Mouse (Mus musculus) embryonic fibroblast, embryonic 13.5 days (primary cell): Measurements from ENCODE around the gene Tsr3.

Experiments used
- CTCF ChIP-seq: IDR thresholded peaks from 2 replicates; pipeline ENCODE4 v1.5.1; 2011; ENCODE audit warnings: mild to moderate bottlenecking, control low read depth, low read length, moderate library complexity, borderline replicate concordance; ENCODE audit not compliant: insufficient read depth
- POLR2A ChIP-seq: IDR thresholded peaks from 2 replicates; pipeline ENCODE4 v1.6.1; 2011; ENCODE audit warnings: low read depth, mild to moderate bottlenecking, control low read depth, low read length, moderate library complexity

DNA sequence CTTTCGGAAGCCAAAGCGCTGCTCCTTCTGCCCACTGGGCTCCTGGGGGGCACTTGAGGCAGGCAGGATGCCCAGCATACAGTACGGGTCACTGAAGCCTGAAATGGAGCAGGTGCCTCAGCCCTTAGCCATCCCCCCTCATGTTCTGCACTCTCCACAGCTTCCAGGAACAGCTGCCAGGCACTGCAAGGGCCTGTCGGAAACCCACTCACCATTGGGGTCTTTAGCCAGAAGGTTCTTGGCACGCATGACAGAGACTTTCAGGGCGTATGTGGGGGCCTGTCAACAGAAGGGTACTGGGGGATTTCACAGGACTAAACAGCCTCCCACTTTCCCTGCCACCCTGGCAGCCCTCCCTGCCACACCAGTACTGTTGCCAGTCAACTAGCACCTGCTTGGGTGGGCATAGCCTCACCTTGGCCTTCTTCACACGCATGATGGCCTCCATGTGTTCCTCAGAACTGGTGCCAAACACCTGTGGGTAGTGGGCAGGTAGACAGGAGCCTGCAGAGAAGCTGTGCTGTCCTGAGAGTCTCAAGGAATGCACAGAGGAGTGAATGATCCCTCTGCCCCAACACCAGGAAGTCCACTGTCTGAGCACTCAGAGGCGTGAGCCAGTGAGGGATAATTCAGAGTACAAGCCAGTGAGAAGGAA is 10.3 kb downstream of the Tsr3 start:
- TF ChIP-seq POLR2A: no peak
- no peak for TF ChIP-seq CTCF
